Mouse (Mus musculus) liver, postnatal 0 days (tissue): ENCODE data around the gene Nr4a3.
A peak's percentile ranks its signal among the peaks of the same experiment; 100 is the strongest.

ENCODE experiments used
- CTCF ChIP-seq: sonication (generic); IDR thresholded peaks from 2 replicates; pipeline ENCODE4 v1.5.1; 2016; ENCODE audit warnings: antibody characterized with exemption, low read depth
- EP300 ChIP-seq: IDR thresholded peaks from 2 replicates; pipeline ENCODE4 v1.6.1; 2016; ENCODE audit warnings: antibody characterized with exemption, low read depth, mild to moderate bottlenecking

DNA sequence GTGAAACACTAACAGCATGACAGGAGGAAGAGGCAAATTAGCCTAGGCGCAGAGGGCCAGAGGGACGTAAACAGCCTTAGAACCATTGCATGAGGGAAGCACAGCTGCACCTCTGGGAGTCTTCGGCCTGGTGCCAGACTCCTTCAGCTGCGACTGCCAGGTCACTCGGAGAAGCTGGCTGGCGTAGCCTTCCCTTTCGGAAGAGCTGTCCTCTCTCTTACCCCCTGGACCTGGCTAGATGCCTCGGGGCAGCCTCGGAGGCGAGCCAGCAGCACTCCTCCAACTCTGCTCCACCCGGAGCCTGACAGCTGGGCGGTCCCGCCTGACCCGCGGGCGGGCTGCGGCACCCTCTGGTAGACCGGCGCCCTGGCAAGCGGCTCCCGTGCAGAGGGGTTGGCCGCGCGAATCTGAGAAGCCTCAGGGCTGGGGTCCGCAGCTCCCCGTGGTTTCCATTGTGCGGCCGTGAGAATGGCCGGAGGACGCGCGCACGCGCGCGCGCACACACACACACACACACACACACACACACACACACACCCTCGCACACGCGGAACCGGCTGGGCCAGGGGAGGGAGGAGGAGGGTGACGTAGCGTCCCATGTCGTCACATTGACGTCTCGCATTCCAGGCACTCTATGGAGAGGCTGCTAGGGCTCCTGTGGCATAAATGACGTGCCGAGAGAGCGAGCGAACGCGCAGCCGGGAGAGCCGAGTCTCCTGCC lies at the start of gene Nr4a3:
- TF ChIP-seq CTCF (peak; percentile 44; the same call in 1 of the 2 replicates), EP300 (no peak)
